Mouse (Mus musculus): ENCODE results near the gene Pla2g4f. TPM values are rescaled to one million over a fixed set of nuclear protein-coding genes. Genes with fewer than 3 reads are reported as not detected.

Pla2g4f gene
- total and polyA plus RNA-seq, 3 experiments = not detected

DNA sequence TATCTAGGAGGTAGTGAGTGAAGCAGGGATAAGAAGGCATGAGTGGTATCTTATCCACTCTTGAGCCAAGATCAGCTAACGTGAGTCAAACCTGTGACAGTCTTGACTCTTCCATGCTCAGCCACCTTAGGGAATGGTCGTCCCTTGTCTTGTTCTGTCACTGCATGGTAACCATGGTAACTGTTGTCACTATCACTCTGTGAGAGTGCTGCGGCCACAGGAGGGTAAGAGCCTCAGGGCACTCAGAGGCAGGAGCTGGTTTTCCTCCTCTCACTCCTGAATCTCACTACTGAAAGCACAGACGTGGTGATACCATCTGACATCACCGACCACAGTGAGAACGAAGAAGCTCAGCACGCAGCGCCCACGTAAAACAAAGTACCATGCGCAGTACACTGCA is 49.1 kb downstream of the Pla2g4f start:
- Histone ChIP-seq H3K79me2 (ENCODE audit: control insufficient read depth, insufficient read depth, low read length, poor library complexity) (no peaks in the 10 kb centered on the region), H3K4me3 (ENCODE audit: control insufficient read depth in 1 of 2, insufficient read depth in 1 of 2, low read depth in 2 of 2, low read length in 2 of 2) (no peak overlapping the region), H3K9me3 (replicated peaks; ENCODE audit: insufficient read depth, low read length) (no peaks in the 10 kb centered on the region), H3K27ac (ENCODE audit: control insufficient read depth, low read depth, low read length) (no peak overlapping the region), H3K4me1 (ENCODE audit: control insufficient read depth in 1 of 2, insufficient read depth in 2 of 2, low read length in 2 of 2) (peaks cover 0 to 5% of the 10 kb centered on the region in 2 experiments; a peak in 1 of 4 replicates), H3K27me3 (ENCODE audit: control insufficient read depth in 1 of 2, insufficient read depth in 2 of 2, low read length in 2 of 2) (peaks cover 3 to 4% of the 10 kb centered on the region in 2 experiments; a peak in 3 of 4 replicates), H3K36me3 (ENCODE audit: control insufficient read depth in 1 of 2, insufficient read depth in 2 of 2, low read length in 2 of 2) (no peaks in the 10 kb centered on the region), H3K9ac (ENCODE audit: control insufficient read depth, low read depth, low read length, poor library complexity, severe bottlenecking) (no peak overlapping the region)
- no peak for TF ChIP-seq ZNF384 (IDR thresholded peaks at IDR 0.05; ENCODE audit: low read depth, low read length)
- TF ChIP-seq CHD1 (IDR thresholded peaks at IDR 0.05; ENCODE audit: low read depth, low read length) = no peak
- no peak for TF ChIP-seq CTCF (IDR thresholded peaks at IDR 0.05 in 2 of 3, conservative IDR thresholded peaks at IDR 0.05 in 1 of 3; ENCODE audit: control insufficient read depth in 1 of 3, insufficient read depth in 1 of 3, low read depth in 2 of 3, low read length in 3 of 3, poor library complexity in 1 of 3, severe bottlenecking in 1 of 3)
- no peak for TF ChIP-seq TCF12 (IDR thresholded peaks at IDR 0.05; ENCODE audit: low read depth, low read length)
- TF ChIP-seq POLR2A (IDR thresholded peaks at IDR 0.05; ENCODE audit: control insufficient read depth in 1 of 2, insufficient read depth in 1 of 2, low read depth in 1 of 2, low read length in 2 of 2, poor library complexity in 1 of 2) = no peak
- TF ChIP-seq USF1 (IDR thresholded peaks at IDR 0.05; ENCODE audit: low read depth, low read length) = no peak
- no peak for TF ChIP-seq ZC3H11A (IDR thresholded peaks at IDR 0.05; ENCODE audit: low read depth, low read length)
- no peak for TF ChIP-seq ETS1 (IDR thresholded peaks at IDR 0.05; ENCODE audit: low read depth, low read length)
- no peak for TF ChIP-seq TBP (IDR thresholded peaks at IDR 0.05; ENCODE audit: low read depth, low read length)
- TF ChIP-seq UBTF (IDR thresholded peaks at IDR 0.05; ENCODE audit: borderline replicate concordance, insufficient read depth, low read depth, low read length) = no peak
- TF ChIP-seq ELF1 (IDR thresholded peaks at IDR 0.05; ENCODE audit: low read depth, low read length) = no peak
- no peak for TF ChIP-seq MAFK (IDR thresholded peaks at IDR 0.05; ENCODE audit: borderline replicate concordance, low read depth, low read length)
- TF ChIP-seq JUND (IDR thresholded peaks at IDR 0.05; ENCODE audit: low read depth, low read length) = no peak
- no peak for TF ChIP-seq SIN3A (IDR thresholded peaks at IDR 0.05; ENCODE audit: low read length)
- TF ChIP-seq RAD21 (IDR thresholded peaks at IDR 0.05; ENCODE audit: low read depth, low read length) = no peak
- no peak for DNase-seq (ENCODE audit: low read depth, low spot score)

DNA sequence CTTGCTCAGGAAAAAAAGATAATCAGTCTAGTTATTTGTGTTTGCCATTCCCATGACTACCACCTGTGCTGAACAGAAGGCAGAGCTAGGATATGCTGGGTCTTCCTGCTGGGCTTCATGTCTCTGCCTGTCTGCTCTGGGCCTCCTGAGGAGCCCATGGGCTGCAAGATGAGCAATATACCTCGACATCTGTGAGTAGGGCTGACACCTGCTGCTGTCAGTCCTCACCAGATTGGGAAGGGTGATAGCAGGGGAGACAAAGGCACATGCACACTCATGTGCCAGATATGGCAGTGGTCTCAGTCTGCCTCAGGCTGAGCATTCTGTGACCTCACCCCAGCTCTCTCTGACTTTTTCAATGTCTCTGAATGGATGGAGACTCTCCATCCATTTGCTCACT is 51.1 kb downstream of the Pla2g4f start:
- no peaks in the 10 kb centered on the region for H3K36me3 ChIP-seq (ENCODE audit: control insufficient read depth in 1 of 2, insufficient read depth in 2 of 2, low read length in 2 of 2)
- H3K9me3 ChIP-seq (replicated peaks; ENCODE audit: insufficient read depth, low read length) = no peaks in the 10 kb centered on the region
- DNase-seq (ENCODE audit: low read depth, low spot score) = no peak
- H3K79me2 ChIP-seq (ENCODE audit: control insufficient read depth, insufficient read depth, low read length, poor library complexity) = no peaks in the 10 kb centered on the region
- TF ChIP-seq USF1 (IDR thresholded peaks at IDR 0.05; ENCODE audit: low read depth, low read length) = no peak
- no peak for TF ChIP-seq UBTF (IDR thresholded peaks at IDR 0.05; ENCODE audit: borderline replicate concordance, insufficient read depth, low read depth, low read length)
- TF ChIP-seq ZKSCAN1 (IDR thresholded peaks at IDR 0.05; ENCODE audit: low read depth, low read length) = no peak
- TF ChIP-seq RAD21 (IDR thresholded peaks at IDR 0.05; ENCODE audit: low read depth, low read length) = no peak
- no peak for TF ChIP-seq TBP (IDR thresholded peaks at IDR 0.05; ENCODE audit: low read depth, low read length)
- TF ChIP-seq GATA1 (IDR thresholded peaks at IDR 0.05; ENCODE audit: low read depth, low read length) = no peak
- peaks cover 3 to 4% of the 10 kb centered on the region in 2 experiments; a peak in 3 of 4 replicates for H3K27me3 ChIP-seq (ENCODE audit: control insufficient read depth in 1 of 2, insufficient read depth in 2 of 2, low read length in 2 of 2)
- H3K27ac ChIP-seq (ENCODE audit: control insufficient read depth, low read depth, low read length) = no peak overlapping the region
- no peak overlapping the region for H3K4me3 ChIP-seq (ENCODE audit: control insufficient read depth in 1 of 2, insufficient read depth in 1 of 2, low read depth in 2 of 2, low read length in 2 of 2)
- H3K9ac ChIP-seq (ENCODE audit: control insufficient read depth, low read depth, low read length, poor library complexity, severe bottlenecking) = no peak overlapping the region
- no peaks in the 10 kb centered on the region for H3K4me1 ChIP-seq (ENCODE audit: control insufficient read depth in 1 of 2, insufficient read depth in 2 of 2, low read length in 2 of 2)
